Mouse (Mus musculus) layer of hippocampus, postnatal 36 days (tissue): Measurements from ENCODE around the gene Maml2. TPM values are rescaled to one million over a fixed set of nuclear protein-coding genes. Genes with fewer than 3 reads are reported as not detected.

Experiments
- DNase-seq, 2 experiments: peaks; one replicate each; pipeline ENCODE4 v3.0.0; 2022
- total RNA-seq, 2 experiments: library from RNA; stranded (reverse); gene quantifications; 2 replicates each; pipeline ENCODE4 v1.2.3; 2021

Maml2 gene
- total RNA-seq, 2 experiments from 2014 or later = 21.2 to 28.9 TPM

DNA sequence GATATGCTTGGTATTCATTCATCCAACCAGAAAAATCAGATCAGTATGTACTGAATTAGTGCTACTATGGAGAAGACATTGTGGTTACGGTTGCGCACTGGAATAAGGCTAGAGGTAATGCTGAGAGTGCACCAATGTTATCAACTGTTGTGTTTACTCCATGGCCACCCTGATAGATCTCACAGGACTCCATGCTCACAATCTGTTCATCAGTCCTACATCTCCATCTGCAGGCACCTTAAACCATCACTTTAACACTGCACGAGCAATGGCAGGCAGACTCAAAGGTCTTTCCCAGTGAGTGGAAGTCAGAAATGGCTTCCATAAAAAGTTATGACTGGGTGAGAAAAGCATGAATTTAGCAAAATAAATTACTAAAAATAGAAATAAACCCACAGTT lies 324.2 kb downstream of the Maml2 start:
- no peak for DNase-seq

DNA sequence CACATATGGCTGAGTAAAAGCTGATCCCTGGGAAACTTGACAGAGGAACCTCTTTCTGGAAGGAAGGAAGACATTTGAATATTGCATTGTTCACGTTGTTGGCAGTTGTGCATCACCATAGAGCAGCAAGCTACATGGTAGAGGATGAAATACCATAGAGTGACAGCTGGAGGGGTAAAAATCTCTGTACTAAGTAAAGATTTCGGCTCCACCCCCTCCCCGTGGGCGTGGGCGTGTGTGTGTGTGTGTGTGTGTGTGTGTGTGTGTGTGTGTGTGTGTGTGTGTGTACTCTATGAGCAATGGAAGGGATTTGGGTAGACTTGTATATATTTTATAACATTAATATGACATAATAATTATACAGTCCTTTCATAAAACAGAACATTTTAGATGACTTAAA lies 324.7 kb downstream of the Maml2 start:
- no peak for DNase-seq

DNA sequence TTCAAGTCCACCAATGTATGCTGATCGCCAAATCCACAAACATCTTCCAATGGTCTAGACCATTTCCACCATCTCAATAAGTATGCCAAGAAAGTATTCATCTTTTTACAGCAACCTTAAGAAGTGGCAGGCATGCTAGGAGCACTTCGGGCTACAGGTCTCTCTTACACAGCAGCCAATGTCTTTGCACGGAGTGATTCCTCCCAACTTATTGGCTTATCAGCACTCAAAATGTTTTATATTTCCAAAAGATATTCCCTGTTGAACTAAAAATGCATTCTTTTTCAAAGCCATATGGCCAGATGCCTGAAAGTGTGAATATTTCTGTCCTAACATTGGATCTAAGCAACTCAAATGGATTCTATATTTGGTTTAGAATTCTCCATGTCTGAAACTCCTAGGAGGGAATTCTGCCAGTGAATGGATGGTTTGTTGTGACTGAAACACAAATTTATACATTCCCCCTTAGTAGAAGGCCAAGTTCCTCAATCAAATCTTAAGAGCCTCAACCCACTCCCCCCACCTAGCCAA lies 326.2 kb downstream of the Maml2 start:
- DNase-seq = no peak

DNA sequence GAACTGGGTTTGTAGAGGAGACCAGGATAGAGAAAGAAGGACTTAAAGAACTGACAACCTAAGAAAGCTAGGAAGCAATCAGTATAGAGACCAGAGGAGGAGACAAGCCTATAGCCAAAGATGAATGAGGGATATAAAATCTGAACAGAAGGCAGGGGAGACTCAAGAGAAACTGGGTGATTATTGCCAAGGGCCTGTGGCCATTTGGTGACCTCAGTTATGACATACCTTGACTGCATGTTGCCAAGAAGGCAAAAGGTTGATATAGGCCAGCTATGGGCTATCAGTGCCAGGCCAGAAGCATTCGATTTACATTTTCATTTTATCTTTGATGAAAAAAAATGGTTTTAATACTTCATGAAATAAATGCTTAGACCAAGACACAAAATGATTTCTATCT lies 327.0 kb downstream of the Maml2 start:
- DNase-seq = no peak

DNA sequence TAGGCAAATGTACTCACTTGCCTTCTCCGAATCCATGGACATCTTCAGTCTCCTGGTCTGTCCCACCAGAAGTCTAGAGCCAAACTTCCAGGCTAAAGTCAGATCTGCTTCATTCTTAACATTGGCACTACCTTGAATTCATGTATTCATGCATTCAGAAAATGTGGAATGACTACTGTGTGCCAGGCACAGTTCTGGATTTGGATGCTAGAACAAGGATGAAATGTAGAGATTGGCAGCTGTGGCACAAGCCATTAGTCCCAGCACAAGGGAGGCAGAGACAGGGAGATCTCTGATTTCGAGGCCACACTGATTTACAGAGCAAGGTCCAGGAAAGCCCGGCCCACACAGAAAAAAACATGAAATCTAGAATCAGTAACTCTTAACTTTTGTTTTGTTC lies 327.5 kb downstream of the Maml2 start:
- no peak for DNase-seq

DNA sequence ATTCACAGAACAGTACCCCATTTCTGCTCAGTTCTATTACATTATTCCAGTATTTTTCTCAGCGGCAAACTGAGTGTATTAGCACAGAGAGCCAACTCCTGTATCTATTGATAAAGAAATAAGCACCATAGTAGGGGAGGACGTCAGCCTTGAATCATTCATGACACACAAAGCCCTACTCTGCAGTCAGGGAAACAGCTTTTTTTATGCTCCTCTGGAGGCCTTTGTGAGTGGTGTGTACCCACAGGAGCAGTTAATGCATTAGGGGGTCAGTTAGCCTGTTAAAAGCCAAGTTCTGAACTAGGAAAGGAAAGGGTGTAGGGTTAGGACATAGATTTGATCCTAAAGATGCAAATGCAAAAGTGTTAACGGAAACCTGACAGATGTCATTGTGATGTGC lies 328.7 kb downstream of the Maml2 start:
- DNase-seq = no peak

DNA sequence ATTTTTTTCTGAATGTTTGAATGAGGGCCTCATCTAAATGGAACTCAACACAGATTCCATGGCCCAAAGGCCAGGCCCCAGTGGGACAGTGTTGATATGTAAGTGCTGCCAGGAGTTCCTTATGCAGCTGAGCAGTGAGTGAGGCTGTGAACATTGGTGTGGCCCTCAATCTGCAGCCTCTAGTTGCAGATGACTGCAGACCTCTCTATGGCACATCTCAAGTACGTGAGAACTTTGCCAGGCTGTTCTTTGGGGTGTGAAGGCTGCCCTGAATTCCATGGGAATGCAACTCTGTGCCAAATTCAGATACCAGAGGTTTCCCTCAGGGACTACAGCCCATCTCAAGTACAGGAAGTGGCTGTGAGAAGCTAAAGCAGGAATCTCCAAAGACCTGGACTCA lies 335.6 kb downstream of the Maml2 start:
- DNase-seq = no peak

DNA sequence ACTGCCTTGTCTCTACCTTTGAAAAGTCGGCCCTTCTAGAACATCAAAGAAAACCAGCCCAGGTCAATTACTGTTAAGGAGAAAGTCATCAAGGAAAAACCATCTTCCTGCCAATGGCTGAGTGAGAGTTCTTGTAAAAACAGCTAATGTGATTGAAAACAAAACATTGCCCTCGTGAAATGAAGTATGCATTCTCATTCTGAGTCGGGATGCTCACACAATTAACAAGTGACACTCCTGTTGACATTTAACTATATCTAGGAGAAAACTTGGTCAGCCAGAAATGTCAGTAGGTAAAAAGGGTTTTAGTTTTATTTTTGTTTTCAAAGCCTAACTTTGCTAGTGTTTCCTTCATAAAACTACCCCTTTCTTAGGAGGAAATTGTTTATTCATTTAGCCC lies 341.9 kb downstream of the Maml2 start:
- no peak for DNase-seq

DNA sequence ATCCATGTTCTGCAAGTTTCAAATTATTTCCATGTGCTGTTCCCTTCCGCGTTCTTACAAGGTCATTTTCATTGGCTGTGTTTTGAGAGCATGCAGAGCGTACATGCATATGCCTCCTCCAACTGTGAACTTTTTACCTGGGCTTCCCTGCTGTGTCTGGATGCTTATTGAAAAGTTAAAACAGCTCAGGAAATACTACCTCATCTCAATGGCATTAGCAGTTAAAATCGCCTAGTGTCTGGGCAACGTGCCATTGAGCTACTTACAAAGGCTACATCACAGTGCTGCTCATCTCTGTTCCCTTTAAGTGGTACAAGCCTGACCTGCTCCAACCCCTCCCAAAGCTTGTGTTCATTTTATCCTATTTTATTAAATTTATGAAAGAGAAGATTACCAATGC lies 347.4 kb downstream of the Maml2 start:
- DNase-seq = no peak

DNA sequence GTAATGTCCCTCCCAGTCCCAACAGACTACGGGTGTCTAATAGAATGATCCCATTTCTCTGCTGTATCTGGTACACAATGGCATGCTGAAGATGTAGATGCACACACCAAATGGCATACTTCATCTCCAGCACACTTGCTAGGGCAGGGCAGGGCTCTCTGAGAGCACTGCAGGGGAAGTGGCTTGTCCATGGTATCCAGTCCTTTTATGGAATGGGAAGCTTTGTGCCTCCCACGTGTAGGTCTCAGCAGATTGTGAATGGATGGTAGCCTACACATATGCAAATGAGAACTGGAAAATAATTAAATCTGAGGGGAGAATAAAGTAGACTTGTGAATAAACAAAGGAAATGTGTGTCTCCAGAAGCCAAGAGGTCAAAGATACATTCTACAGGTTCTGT lies 353.3 kb downstream of the Maml2 start:
- DNase-seq = no peak

DNA sequence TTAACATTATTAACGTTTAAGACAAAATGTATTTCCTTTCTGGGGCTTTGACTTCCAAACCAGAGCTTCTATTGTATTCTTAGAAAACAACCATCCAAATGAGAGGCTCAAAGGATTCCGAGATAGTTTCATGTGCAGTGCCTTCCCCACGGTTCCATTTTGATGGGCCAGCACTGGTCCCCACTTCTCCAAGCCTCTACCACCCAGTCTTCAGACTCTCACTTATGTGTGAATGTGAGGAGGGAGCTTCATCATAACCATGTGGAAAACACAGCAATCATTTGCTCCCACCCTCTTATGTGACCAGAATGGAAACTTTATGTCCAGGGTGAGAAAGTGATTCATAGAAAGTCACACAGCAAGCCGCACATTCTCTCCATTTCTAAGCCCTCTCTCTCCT lies 354.1 kb downstream of the Maml2 start:
- no peak for DNase-seq

DNA sequence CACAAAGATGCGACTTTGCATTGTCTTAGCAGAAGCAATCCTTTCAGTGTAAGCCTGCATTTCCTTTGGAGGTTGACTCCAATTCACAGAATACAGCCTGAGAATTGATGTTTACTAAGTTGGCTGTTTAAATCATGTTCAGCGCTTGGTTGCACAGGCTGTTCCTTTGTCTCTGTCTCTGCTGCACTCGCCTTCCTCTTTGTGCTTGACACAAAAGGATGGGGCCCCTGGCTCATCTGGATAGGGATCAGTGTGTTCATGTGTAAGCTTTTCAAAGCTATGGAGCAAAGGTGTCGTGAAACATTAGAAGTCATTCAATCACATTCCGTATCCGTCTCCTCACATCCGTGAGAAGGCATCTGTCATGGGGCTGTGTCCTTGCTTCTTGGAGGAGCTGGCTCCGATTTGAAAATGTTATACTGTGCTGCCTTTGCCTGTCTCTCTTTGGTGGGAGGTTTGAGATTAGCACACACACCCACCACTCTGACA lies 354.7 kb downstream of the Maml2 start:
- DNase-seq = no peak

DNA sequence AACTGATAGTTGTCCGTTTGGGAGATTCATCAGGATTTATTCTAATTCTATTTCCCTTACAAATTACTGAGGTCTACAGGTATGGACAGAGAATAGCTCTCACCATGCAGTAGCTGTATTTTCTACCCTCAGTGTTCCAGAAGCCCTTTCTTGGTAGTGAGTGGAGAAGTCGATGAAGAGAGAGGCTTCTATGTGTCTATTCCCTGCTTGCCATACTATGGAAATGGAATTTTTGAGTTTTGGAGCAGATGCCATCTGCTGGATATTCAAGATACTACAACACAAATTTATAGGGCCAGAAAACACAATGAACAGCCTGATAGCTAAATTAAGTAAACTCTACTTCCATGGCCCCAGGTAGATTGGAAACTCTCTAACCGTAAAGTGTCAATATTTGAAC lies 355.2 kb downstream of the Maml2 start:
- no peak for DNase-seq

DNA sequence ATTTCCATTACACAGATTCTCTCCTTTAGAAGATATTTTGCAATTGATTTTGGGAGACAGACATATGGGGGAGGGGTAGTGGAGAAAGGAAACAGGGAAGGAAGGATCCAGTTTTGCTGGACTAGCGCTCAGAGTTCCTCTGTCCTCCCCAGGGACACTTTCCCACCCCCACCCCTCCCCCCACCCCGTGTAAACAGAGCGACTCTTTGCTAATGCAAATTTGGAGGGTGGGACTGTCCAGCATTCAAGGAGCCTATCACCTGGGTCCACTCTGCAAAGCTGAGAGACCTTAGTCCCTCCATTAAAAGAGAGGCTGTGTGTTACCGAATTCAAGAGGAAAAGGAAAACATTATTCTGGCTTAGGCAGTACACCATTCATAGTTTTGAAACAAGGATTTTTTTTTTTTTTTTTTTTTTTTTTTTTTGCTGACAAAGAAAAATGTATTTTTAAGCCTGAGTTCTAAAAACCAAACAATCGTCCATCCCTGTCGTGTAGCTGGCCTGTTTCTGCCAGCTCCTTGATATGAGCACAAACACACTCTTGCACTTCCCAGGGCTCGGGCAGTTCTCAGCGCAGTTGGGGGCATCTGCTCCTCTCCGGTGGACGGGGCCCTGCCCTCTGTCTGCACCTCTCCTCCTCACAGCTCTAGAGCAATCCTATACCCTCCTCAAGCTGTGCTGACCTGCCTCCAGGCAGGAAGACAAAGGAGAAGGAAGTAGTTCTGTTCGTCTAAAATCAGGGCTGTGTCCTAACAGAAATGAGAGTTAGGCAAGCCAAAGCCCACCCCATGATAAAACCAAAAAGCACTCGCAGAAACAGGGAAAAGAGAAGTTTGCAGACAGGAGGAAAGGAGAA lies 364.2 kb downstream of the Maml2 start:
- DNase-seq = no peak

DNA sequence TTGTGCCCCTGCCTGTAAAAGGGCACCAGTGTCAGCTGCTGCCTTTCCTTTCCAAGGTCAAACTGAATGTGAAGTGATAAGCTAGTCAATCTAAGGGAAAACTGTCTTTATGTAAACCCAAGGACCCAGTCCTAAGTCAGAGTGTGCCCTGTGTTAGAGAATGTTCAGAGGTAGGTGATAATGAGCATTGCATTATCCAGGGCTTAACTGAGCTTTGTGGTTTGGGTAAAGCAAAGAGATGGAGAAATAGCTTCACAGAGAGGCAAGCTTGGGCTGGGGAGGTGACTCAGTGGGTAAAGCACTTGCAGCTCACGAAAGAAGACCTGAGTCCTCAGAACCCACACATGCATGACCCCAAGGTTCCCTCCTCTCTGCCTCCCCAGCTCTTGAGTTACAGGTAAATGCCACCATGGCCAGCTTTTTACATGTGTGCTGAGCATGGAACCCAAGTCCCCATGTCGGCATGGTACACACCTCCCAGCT lies 367.8 kb downstream of the Maml2 start:
- no peak for DNase-seq

DNA sequence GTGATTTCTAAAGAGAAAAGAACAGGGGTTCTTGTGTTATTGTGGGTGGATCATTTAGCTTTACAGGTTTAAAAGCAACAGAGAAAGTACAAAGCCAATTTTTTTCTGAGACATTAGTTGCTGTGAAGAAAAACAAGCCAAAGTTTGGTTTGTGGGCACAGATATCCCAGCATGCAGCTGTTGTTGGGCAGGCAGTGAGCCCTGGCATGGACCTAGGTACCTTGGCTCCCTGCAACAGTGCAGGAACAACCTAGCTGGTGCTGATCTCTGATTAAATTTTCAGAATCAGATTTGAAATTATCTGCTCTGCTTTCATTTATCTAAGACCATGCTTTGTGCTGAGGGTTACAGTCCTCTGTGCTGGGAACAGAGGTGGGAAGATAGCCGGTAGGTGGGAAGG lies 370.2 kb downstream of the Maml2 start:
- DNase-seq = no peak

DNA sequence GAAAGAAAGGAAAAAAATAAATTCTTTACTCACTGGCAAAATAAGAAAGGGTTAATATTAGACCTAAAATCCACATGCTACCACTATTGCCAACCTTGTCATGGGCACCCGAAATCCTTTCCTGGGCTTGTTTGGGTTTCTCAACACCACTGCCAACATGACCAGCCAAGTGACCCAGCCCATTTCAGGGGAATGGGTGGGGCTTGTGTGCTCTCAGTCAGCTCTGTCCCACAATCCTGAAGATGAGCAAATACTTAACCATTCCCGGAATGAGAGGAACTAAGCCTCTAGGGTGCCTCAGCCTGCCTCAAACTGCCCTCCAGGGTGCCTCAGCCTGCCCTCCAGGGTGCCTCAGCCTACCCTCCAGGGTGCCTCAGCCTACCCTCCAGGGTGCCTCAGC lies 371.0 kb downstream of the Maml2 start:
- no peak for DNase-seq

DNA sequence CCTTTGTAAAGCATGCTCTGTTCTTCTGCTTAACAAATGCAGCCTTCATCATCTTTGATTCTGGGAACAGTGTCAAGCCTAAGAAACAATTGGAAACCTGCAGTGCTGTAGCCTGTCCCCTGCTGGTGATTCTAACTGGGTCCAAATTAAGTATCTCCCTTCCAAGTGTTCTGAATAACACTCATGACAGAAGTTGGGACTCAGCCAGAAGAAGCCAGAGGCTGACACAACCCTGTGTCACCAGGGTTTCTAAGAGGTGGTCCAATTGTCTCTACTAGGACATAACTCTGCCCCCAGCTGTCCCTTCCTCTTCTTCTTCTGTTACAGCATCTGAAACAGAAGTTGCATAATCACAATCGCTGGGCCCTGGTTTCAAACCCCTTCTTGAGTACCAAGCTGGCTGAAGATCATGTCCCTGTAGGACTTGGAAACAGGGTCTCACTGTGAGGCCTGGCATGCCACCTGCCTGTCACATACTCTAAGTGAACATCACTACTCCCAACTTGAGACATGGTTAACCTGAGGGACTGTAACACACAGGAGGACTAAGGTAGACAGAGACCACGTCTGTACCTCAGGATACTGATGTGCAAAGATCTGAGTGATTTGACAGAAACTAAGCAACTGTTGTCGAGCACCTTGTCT lies 373.5 kb downstream of the Maml2 start:
- no peak for DNase-seq

DNA sequence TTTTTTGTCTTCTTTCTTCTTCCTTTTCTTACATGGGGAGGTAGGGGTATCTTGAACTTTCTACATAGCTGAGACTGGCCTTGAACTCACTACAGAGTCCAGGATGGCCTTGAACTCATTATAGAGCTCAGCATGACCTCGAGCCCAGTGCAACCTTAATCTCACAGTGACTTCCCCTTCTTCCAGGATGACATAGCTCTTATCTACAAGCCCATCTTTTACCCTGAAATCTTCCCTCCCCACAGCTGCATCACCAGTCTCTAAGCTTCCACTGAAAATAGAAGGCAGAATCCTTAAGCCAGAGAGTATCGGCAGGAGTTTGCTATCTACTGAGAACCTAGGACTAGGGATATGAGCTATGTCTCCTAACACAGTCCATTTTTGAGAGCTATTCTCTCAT lies 375.5 kb downstream of the Maml2 start:
- no peak for DNase-seq

DNA sequence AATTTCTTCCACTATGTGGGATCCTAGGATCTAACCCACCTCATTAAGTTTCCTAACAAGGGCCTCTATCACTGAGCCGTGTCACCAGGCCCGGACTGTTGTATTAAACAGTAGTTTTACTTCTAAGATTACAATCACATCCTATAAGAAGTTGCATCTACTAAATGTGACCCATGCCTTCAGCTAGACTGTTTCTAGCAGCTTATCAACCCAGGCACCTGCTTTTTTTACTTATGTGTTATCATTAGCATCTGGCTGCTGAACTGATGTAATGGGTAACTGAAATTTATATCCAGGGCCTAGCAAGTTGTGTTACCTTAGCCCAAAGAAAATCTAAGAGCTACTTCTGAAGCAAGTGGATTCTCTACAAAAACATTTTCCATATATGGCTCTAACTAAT lies 380.3 kb downstream of the Maml2 start:
- no peak for DNase-seq

DNA sequence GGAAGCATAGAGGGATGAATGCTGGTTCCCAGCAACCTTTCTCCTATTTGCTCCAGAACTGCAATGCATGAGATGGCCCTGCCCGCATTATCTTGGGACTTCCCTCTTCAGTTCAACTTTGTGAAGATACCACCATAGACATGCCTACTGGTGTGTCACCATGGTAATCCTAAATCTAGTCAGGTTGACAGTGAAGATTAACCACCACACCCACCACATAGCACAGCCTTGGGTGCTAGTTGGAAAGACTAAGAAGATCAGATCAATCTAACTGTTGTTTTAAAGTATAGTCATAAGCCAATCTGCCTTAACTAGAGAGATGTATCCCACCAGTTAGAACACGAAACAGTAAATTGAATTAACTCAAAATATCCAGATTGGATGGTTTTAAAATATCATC lies 381.9 kb downstream of the Maml2 start:
- DNase-seq = no peak

DNA sequence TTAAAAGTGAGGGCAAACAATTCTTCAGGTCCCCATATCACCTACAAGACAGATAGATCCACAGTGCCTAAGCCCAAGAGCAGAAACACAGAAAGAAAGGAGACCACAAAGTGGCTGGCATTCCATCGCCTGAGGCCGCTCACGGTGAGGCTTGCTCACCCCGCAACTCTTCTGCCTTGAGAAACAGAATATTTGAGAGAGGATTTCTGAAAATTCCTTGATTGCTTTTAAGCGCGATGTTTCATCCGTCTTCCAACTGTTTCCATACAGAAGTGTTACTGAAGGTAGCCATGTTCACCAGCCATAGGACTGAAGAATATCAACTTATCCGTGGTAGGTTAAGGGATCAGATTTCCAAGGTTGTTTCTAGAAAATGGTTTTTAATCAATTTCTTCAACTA lies 383.4 kb downstream of the Maml2 start:
- no peak for DNase-seq

DNA sequence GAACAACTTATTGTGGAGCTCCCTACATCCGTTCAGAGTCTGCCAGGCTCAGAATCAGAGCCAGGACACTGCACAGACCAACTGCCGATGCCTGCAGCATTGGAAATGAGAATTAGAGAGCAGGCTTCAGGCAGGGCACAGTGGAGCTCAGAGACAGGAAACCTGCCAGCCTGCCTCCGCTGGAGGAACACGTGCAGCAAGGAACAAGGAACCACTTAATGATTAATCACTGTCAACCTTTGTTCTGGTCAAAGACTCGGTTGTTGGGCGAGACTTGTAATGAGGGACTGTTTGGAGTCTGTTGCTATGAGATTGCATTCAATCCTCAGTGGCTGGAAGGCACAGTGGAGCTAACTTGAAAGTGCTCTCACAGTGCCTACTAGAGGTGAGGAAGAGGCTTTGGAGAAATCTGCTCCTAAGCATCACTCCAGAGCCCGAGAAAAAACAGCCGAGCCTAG lies 383.9 kb downstream of the Maml2 start:
- DNase-seq = peak; percentile 73 to 82
